Mouse (Mus musculus) heart, embryonic 11.5 days (tissue): Measurements from ENCODE around the gene Rbm46. TPM values are rescaled to one million over a fixed set of nuclear protein-coding genes. Genes with fewer than 3 reads are reported as not detected.

Experiments
- ATAC-seq: fragments of 200-750 bp; cut with Nextera tagmentation; replicated peaks from 2 replicates; pipeline ENCODE4 v1.8.0; 2017; ENCODE audit warnings: moderate library complexity; ENCODE audit not compliant: insufficient number of reproducible peaks, low FRiP score, low TSS enrichment
- H3K27ac ChIP-seq: fragments of 300-500 bp; sonication (generic); 2 replicates; pipeline ENCODE4 v1.5.1; 2014; ENCODE audit warnings: mild to moderate bottlenecking, low read depth, low read length
- H3K27me3 ChIP-seq: fragments of 300-500 bp; sonication (generic); 2 replicates; pipeline ENCODE4 v1.6.1; 2014; ENCODE audit warnings: mild to moderate bottlenecking, low read length, mixed read lengths; ENCODE audit not compliant: control insufficient read depth, insufficient read depth
- H3K36me3 ChIP-seq: fragments of 300-500 bp; sonication (generic); 2 replicates; pipeline ENCODE4 v1.6.1; 2014; ENCODE audit warnings: mild to moderate bottlenecking, low read length, moderate library complexity, mixed read lengths; ENCODE audit not compliant: control insufficient read depth, insufficient read depth
- H3K4me1 ChIP-seq: fragments of 300-500 bp; sonication (generic); 2 replicates; pipeline ENCODE4 v1.6.1; 2014; ENCODE audit warnings: low read length; ENCODE audit not compliant: control insufficient read depth, insufficient read depth
- H3K4me2 ChIP-seq: fragments of 300-500 bp; sonication (generic); 2 replicates; pipeline ENCODE4 v1.6.1; 2014; ENCODE audit warnings: mild to moderate bottlenecking, moderate library complexity
- H3K4me3 ChIP-seq: fragments of 300-500 bp; sonication (generic); 2 replicates; pipeline ENCODE4 v1.5.1; 2014; ENCODE audit warnings: low read depth, low read length
- H3K9ac ChIP-seq: fragments of 300-500 bp; sonication (generic); 2 replicates; pipeline ENCODE4 v1.6.1; 2014; ENCODE audit warnings: mild to moderate bottlenecking, low read depth, low read length, moderate library complexity
- H3K9me3 ChIP-seq: fragments of 300-500 bp; sonication (generic); replicated peaks from 2 replicates; pipeline ENCODE4 v1.6.1; 2016; ENCODE audit warnings: low read length; ENCODE audit not compliant: control insufficient read depth
- WGBS: fragments of 180-500 bp; shearing (Covaris S2); extraction: QIAGEN DNeasy Blood & Tissue Kit; methylation state at CpG from one replicate; pipeline ENCODE4 v1.1.7; 2014; ENCODE audit not compliant: insufficient replicate concordance; 5-methylcytosine and 5-hydroxymethylcytosine counted together
- polyA plus RNA-seq: library from polyadenylated mRNA; unstranded; fragments of >200 nt; fragmentation: Nextera tagmentation; extraction: Ambion mirVana; gene quantifications from 2 replicates; pipeline ENCODE4 v1.2.1, GENCODE M21; 2014

Rbm46 gene
- polyA plus RNA-seq, 1 experiment from 2014 or later, result 1.9 TPM

GRCm38 (mm10) chr3:82800470-82800843 lies 75.8 kb downstream of the Rbm46 start:
- ATAC-seq, result no peak
- Histone ChIP-seq H3K9me3 (no peaks in the 10 kb centered on the region), H3K4me3 (no peak overlapping the region), H3K4me1 (no peaks in the 10 kb centered on the region), H3K9ac (no peak overlapping the region), H3K27ac (no peak overlapping the region), H3K4me2 (no peak overlapping the region), H3K36me3 (no peaks in the 10 kb centered on the region), H3K27me3 (no peaks in the 10 kb centered on the region)
- 75% methylated on average over 3 of the region's 3 CpGs for WGBS

DNA sequence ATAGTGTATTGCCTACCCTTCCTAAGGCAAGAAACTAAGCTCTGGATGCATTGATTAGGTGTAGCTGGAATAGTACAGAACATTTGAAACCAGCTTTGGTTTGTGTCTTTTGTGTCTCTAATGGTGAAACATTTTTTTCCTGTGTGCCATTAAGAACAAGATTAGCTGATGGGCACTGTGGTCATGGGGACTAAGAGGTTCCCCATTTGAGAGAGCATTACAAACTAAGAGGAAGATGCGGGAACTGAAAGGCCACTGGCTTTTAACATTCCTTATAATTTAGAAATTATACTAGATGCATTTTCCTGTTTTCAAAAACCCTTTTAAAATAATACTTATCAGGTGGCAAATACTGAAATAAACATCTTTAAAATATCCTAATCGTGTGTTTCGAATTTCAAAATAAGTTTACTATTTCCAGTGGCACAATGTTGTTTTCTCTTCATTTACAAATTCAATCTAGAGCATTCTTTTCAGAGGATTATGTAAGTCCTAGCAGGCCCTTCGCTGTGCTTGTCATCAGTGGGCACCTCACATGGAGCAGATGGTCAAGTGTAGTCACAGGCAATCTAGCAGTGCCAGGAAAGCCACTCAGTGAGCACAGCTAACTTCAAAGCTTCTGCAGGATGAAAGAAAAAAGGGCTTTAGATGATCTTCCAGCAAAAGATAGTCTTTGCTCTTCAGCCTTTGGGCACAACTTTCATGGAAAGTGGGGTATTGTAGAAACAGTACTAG lies 76.4 kb downstream of the Rbm46 start:
- no peak overlapping the region for H3K27ac ChIP-seq
- no peak for ATAC-seq
- H3K27me3 ChIP-seq, result no peaks in the 10 kb centered on the region
- H3K4me1 ChIP-seq, result no peaks in the 10 kb centered on the region
- no peaks in the 10 kb centered on the region for H3K9me3 ChIP-seq
- no peak overlapping the region for H3K4me2 ChIP-seq
- no peak overlapping the region for H3K9ac ChIP-seq
- WGBS, result 79% methylated on average over 4 of the region's 4 CpGs
- H3K36me3 ChIP-seq, result no peaks in the 10 kb centered on the region
- no peak overlapping the region for H3K4me3 ChIP-seq

DNA sequence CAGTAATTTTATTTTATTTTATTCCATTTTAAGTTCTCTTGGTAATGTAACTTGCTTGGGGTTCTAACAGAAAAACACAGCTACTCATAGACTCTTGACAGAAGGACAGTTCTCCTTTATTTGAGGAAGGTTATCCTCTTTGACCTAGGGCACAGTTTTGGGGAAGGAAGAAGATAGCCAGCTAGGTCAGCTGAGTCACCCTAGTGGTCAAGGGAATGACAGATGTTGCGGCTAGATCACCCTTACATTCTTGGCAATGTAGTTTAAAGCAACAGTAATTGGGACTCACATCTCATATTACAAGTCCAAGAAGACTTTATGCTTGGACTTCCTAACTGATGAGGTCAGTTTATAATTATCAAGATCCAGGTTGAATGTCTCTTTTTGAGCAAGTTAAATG lies 82.6 kb downstream of the Rbm46 start:
- Histone ChIP-seq H3K36me3 (no peaks in the 10 kb centered on the region), H3K4me2 (no peak overlapping the region), H3K27ac (no peak overlapping the region), H3K27me3 (no peaks in the 10 kb centered on the region), H3K9ac (no peak overlapping the region), H3K9me3 (no peaks in the 10 kb centered on the region), H3K4me3 (no peak overlapping the region), H3K4me1 (no peaks in the 10 kb centered on the region)
- no peak for ATAC-seq
- 70% methylated on average over 1 of the region's 1 CpGs for WGBS

- H3K4me3 ChIP-seq, result no peak overlapping the region
- WGBS, result 83% methylated on average over 3 of the region's 3 CpGs
- no peak for ATAC-seq
These were observed 84.6 kb downstream of the Rbm46 start for GRCm38 (mm10) chr3:82791663-82792062.

More at GRCm38 (mm10) chr3:82791663-82792062, 84.6 kb downstream of the Rbm46 start:
- Histone ChIP-seq H3K9ac (no peak overlapping the region), H3K36me3 (no peaks in the 10 kb centered on the region), H3K27ac (no peak overlapping the region), H3K4me2 (no peak overlapping the region), H3K4me1 (no peaks in the 10 kb centered on the region), H3K9me3 (no peaks in the 10 kb centered on the region), H3K27me3 (no peaks in the 10 kb centered on the region)

Other genes with a start within 250 kb of the Rbm46 start
- gene Lrat, start 27.5 kb upstream of the Rbm46 start, polyA plus RNA-seq, result 0.09 TPM in 1 of 2 replicates, not detected in the other
- 0.62 and 3.8 TPM in 2 replicates for gene Fgg, start 131.2 kb upstream of the Rbm46 start, polyA plus RNA-seq
- gene Fga, start 149.6 kb upstream of the Rbm46 start, polyA plus RNA-seq, result 0.52 and 2.7 TPM in 2 replicates
- gene Fgb, start 173.4 kb upstream of the Rbm46 start, polyA plus RNA-seq, result 0.59 and 3.4 TPM in 2 replicates
- 64.1 and 73.2 TPM in 2 replicates for gene Plrg1, start 179.0 kb upstream of the Rbm46 start, polyA plus RNA-seq